Mouse (Mus musculus): ENCODE measurements around the gene Rpl38. TPM values are rescaled to one million over a fixed set of nuclear protein-coding genes. Genes with fewer than 3 reads are reported as not detected.

The Rpl38 gene
- polyA plus RNA-seq, 1 experiment from 2014 or later: 640 TPM

DNA sequence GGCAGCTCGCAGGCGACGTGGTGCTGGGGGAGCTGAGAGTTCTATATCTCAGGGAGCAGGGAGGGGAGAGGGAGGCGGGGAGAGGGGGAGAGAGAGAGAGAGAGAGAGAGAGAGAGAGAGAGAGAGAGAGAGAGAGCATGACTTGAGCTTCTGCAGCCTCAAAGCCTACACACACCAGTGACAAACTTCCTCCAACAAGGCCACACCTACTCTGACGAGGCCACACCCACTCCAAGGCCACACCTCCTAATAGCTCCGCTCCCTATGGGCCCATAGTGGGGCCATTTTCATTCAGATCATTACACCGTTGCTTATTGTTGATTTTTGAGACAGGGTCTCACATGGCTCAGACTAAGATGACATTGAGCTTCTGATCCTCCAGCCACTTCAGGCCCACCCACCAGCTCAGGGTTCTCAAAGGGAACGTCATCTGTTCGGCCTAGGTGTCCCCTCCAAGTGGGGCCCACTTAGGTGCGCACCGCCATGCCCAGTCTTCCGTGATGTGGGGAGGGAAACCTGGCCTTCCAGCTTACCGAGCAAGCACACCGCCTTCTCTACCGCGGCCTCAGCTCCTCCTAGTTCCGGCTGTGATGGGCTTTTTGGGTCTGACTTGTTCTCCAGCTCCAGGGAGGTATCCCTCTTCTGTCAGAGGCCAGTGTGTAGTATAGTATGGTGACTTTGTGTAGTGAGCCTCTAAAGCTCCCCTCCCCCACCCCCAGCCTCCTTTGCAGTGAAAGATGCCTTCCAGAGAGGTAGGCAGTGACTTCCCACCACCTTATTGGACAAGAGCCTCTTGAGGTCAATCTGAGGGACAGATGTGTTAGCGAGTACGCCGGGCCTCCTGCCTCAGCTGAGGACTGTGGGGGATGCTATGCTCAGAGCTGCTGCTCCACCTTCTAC, 15.6 kb downstream of the Rpl38 start:
- WGBS: 73% methylated on average over 20 of the region's 20 CpGs
- no peaks in the 10 kb centered on the region for H3K36me3 ChIP-seq (replicated peaks)
- no peak overlapping the region for H3K9ac ChIP-seq
- no peaks in the 10 kb centered on the region for H3K9me3 ChIP-seq
- no peak overlapping the region for H3K4me3 ChIP-seq
- no peak overlapping the region for H3K27ac ChIP-seq
- no peaks in the 10 kb centered on the region for H3K27me3 ChIP-seq (replicated peaks)
- ATAC-seq (replicated peaks): no peak
- no peak overlapping the region for H3K4me2 ChIP-seq
- H3K4me1 ChIP-seq: no peaks in the 10 kb centered on the region

DNA sequence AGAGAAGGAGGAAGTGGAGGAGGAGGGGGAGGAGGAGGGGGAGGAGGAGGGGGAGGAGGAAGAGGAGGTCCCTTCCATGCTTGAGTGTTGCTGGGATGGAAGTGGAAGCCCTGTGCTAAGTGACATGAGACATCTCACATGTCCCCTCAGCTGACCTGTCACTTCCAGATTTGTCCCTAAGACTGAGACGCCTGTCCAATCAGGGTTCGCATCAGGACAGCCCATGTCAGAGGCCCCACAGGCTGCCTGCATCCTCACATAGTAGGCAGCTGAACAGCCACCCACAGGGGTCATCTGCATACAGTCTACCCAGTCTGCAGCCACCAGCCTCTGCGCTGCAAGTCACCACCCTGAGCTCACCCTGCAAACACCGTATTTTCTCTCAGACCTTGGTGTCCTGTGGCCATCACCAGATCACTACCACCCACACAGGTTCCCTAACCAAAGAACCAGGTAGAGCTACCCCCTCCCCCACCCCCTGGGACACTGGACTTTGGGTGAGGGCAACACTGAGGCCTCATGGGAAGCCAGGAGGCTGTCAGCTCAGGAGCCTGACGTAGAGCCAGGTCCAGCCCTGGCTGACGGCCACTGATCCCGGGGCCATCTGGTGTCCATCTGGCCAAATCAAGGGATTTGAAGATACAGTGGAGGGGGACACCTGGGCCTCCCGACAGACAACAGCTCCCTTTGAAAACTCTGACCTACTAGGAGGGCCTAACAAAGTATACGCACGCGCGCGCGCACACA, 16.5 kb downstream of the Rpl38 start:
- 70% methylated on average over 14 of the region's 14 CpGs for WGBS
- no peak for ATAC-seq (replicated peaks)
- no peaks in the 10 kb centered on the region for H3K27me3 ChIP-seq (replicated peaks)
- H3K4me2 ChIP-seq: no peak overlapping the region
- H3K36me3 ChIP-seq (replicated peaks): no peaks in the 10 kb centered on the region
- no peak overlapping the region for H3K4me3 ChIP-seq
- no peak overlapping the region for H3K9ac ChIP-seq
- no peaks in the 10 kb centered on the region for H3K9me3 ChIP-seq
- H3K4me1 ChIP-seq: no peaks in the 10 kb centered on the region
- H3K27ac ChIP-seq: no peak overlapping the region

DNA sequence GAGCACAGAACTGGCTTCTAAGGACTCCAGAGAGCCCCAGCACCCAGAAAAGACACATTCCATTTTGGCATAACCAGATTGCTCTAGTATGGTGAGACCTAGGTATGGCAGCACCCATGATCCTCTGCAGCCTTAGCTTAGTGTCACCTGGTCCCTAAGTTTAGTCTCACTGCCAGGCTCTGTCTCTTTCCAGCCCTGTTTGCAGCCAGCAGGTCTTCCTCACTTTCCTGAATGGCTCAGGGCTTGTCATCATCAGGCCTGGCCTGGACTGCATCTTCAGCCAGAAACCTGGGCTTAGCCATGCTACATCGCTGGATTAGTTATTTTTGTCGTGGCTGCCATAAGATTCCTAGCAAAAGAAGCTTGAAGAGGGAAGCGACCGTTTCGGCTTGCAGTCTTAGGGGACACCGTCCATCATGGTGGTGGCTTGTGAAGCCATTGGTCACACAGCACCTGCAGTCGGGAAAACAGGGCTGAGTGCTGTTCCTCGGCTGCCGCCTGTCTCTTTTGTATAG, 17.3 kb downstream of the Rpl38 start:
- H3K4me3 ChIP-seq: no peak overlapping the region
- no peak for ATAC-seq (replicated peaks)
- no peaks in the 10 kb centered on the region for H3K4me1 ChIP-seq
- H3K27ac ChIP-seq: no peak overlapping the region
- H3K9me3 ChIP-seq: no peaks in the 10 kb centered on the region
- H3K27me3 ChIP-seq (replicated peaks): no peaks in the 10 kb centered on the region
- H3K36me3 ChIP-seq (replicated peaks): no peaks in the 10 kb centered on the region
- WGBS: 82% methylated on average over 9 of the region's 9 CpGs
- no peak overlapping the region for H3K9ac ChIP-seq
- no peak overlapping the region for H3K4me2 ChIP-seq

DNA sequence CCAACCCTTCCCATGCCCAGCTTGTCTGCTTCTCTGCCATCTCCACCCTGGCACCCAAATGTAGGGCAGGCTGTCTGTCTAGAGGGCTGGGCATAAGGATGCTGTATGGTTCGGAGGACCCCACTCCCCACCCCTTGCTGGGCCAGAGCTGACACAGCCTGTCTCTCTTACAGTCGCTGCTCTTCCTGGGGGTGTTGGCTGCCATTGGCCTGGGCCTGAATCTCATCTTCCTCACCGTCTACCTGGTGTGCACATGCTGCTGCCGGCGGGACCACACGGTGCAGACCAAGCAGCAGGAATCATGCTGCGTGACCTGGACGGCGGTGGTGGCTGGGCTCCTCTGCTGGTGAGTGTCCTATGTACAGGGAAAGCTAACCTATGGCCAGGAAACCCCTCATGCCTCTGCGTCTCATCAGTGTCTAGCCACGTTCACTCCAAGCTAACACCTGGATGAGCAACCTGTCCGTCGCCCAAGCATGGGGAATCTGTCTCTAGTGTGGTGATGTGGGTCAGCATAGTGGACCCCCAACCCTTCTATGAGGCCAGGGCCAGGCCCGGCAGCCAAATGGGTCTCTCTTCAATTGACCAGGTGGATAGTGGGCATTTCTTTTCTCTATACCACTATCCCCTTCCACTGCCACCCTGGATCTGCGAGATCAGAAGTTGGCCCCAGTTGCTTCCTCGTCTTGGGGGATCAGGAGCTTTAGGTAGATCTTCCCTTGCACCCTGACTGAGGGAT, 18.1 kb downstream of the Rpl38 start:
- Histone ChIP-seq H3K27me3 (replicated peaks) (no peaks in the 10 kb centered on the region), H3K27ac (no peak overlapping the region), H3K4me1 (no peaks in the 10 kb centered on the region), H3K4me3 (no peak overlapping the region), H3K4me2 (no peak overlapping the region), H3K9ac (no peak overlapping the region), H3K36me3 (replicated peaks) (no peaks in the 10 kb centered on the region), H3K9me3 (no peaks in the 10 kb centered on the region)
- ATAC-seq (replicated peaks): no peak
- 93% methylated on average over 16 of the region's 16 CpGs for WGBS

DNA sequence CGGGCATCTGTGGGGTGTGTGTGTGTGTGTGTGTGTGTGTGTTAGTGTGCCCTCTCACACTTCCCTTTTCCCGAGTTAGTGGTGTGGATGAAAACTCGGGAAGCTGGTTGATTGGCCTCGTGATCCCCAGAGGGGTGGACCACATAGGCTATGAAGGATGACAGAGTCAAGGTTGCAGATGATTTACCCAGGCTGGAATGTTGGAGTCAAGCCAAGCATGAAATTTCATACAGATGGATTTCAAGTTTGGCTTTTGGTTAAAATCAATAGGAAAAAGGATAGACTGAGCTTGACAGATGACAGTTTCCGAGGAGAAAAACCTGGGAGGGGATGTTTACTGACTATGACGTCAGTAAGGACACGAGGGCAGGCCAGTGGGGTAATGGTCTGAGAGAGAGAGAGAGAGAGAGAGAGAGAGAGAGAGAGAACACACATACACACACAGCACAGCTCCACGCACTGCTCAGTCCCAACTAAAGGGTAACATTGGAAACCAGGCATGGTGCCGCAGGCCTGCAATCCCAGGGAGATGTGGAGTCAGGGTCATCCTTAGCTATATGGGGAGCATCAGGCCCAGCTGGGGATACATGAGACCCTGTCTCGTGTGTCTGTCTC, 19.4 kb downstream of the Rpl38 start:
- H3K27me3 ChIP-seq (replicated peaks): no peaks in the 10 kb centered on the region
- H3K4me3 ChIP-seq: no peak overlapping the region
- no peak overlapping the region for H3K4me2 ChIP-seq
- no peak for ATAC-seq (replicated peaks)
- no peaks in the 10 kb centered on the region for H3K4me1 ChIP-seq
- H3K36me3 ChIP-seq (replicated peaks): no peaks in the 10 kb centered on the region
- H3K9ac ChIP-seq: no peak overlapping the region
- 64% methylated on average over 10 of the region's 10 CpGs for WGBS
- H3K27ac ChIP-seq: no peak overlapping the region
- H3K9me3 ChIP-seq: no peaks in the 10 kb centered on the region

DNA sequence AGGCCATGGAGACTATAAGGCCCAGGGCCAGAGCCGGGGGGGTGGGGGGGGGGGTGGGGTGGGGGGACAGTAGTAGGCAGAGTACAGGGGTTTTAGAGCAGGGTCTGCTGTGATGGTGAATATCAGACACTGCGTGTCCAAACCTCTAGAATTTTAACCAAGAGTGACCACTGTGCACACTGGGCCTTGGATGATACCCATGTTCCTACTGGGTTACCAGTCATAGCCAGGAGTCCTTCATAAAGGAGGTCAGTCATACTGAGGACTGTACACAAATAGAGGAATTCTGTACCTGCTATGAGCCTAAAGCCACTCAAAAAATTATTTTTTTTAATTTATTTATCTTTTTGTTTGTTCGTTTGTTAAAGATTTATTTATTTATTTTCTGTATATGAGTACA, 20.4 kb downstream of the Rpl38 start:
- Histone ChIP-seq H3K27ac (no peak overlapping the region), H3K9me3 (no peaks in the 10 kb centered on the region), H3K9ac (no peak overlapping the region), H3K36me3 (replicated peaks) (no peaks in the 10 kb centered on the region), H3K4me3 (no peak overlapping the region), H3K4me1 (no peaks in the 10 kb centered on the region), H3K4me2 (no peak overlapping the region), H3K27me3 (replicated peaks) (no peaks in the 10 kb centered on the region)
- no peak for ATAC-seq (replicated peaks)
- WGBS: 94% methylated on average over 2 of the region's 3 CpGs

DNA sequence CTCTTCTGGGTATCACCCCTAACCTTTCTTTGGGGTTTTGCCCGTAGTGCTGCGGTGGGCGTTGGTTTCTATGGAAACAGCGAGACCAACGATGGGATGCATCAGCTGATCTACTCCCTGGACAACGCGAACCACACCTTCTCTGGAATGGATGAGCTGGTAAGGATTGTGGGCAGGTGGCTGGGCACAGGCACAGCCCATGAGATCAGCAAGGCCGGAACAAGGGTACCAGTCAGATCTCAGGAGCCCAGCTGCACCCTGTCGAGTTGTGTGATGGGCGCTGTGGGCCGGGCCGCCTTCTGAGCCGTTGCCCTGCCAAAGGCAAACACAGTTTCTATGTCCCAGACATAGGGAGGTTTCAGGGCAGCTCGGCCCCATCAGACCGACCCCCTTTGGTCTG, 21.9 kb downstream of the Rpl38 start:
- WGBS: 89% methylated on average over 15 of the region's 15 CpGs
- no peak overlapping the region for H3K4me3 ChIP-seq
- H3K36me3 ChIP-seq (replicated peaks): no peaks in the 10 kb centered on the region
- no peak for ATAC-seq (replicated peaks)
- H3K27ac ChIP-seq: no peak overlapping the region
- H3K27me3 ChIP-seq (replicated peaks): no peaks in the 10 kb centered on the region
- H3K9me3 ChIP-seq: no peaks in the 10 kb centered on the region
- no peaks in the 10 kb centered on the region for H3K4me1 ChIP-seq
- no peak overlapping the region for H3K9ac ChIP-seq
- no peak overlapping the region for H3K4me2 ChIP-seq

DNA sequence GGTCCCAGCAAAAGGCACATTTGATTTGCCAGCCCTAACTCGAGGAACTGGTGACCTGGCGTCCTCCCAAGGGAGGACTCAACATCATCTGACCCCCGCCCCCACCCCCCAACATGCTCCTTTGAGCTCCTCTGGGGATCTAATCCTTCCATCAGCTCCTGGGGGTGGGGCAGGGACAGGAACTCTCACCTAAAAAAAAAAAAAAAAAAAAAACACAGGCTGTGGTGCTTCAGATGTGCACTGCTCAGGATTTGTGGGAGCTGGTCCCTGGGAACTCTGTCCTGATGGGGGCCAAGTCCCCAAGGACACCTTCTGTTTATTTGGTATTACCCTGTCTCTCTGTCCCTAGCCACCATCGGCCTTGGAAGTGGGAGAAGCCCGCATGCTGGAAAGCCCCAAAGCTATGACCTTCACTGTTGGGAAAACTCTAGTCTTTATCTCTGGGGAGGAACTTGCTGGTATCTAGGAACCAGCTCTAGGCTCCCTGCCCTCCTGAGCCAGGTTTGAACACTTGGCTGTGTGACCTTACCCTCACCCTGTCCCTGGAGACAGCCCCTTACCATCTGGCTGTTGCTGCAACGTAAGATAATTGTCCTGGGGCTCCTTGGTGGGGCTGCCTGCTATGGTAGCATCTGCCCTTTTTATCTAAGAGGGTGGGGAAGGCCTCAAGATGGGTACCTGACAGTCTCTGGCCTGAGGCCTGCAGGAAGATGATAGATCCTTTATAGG, 23.3 kb downstream of the Rpl38 start:
- Histone ChIP-seq H3K4me3 (no peak overlapping the region), H3K4me1 (no peaks in the 10 kb centered on the region), H3K4me2 (no peak overlapping the region), H3K27me3 (replicated peaks) (no peaks in the 10 kb centered on the region), H3K9me3 (no peaks in the 10 kb centered on the region), H3K9ac (no peak overlapping the region), H3K27ac (no peak overlapping the region), H3K36me3 (replicated peaks) (no peaks in the 10 kb centered on the region)
- ATAC-seq (replicated peaks): no peak
- WGBS: 71% methylated on average over 6 of the region's 6 CpGs

DNA sequence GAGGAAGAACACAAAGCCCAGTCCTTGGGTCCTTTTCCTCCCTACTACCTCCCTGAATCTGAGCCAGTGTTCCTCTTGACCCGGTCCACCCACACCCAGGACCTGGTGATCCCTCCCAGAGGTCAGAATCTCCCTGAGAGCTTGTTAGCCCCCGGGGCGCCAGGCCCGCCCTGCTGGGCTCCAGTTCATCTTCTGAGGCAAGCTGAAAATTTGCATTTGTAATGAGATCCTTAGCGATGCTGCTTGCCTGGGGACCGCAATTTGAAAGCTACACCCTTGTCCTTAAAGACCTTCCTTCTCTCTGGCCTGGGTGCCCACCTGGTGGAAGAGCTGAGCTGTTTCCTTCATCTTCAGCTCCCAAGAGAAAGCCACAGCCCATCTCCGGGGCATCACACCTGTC, 24.3 kb downstream of the Rpl38 start:
- Histone ChIP-seq H3K4me1 (no peaks in the 10 kb centered on the region), H3K4me2 (no peak overlapping the region), H3K36me3 (replicated peaks) (no peaks in the 10 kb centered on the region), H3K27me3 (replicated peaks) (no peaks in the 10 kb centered on the region), H3K9ac (no peak overlapping the region), H3K27ac (no peak overlapping the region), H3K9me3 (no peaks in the 10 kb centered on the region), H3K4me3 (no peak overlapping the region)
- 47% methylated on average over 7 of the region's 7 CpGs for WGBS
- ATAC-seq (replicated peaks): no peak

DNA sequence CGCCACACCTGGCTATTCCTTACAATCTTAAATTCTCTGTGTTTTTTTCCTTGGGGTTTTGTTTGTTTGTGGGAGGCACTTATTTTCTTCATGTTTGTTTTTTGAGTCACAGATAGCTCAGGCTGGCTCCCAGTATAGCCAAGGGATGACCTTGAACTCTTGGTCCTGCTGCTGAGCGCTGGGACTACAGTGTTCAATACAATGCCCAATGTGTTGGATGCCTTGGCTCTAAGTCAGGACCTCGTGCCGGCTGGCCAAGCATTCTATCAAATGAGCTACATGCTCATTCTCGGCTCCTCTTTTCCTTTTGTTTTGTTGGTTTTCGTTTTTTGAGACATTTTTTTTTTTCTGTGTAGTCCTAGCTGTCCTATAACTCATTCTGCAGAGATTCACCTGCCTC, 25.1 kb downstream of the Rpl38 start:
- H3K4me2 ChIP-seq: no peak overlapping the region
- WGBS: 93% methylated on average over 6 of the region's 6 CpGs
- H3K9ac ChIP-seq: no peak overlapping the region
- H3K36me3 ChIP-seq (replicated peaks): no peaks in the 10 kb centered on the region
- H3K9me3 ChIP-seq: no peaks in the 10 kb centered on the region
- H3K4me1 ChIP-seq: no peaks in the 10 kb centered on the region
- no peak overlapping the region for H3K4me3 ChIP-seq
- ATAC-seq (replicated peaks): no peak
- no peak overlapping the region for H3K27ac ChIP-seq
- no peaks in the 10 kb centered on the region for H3K27me3 ChIP-seq (replicated peaks)

DNA sequence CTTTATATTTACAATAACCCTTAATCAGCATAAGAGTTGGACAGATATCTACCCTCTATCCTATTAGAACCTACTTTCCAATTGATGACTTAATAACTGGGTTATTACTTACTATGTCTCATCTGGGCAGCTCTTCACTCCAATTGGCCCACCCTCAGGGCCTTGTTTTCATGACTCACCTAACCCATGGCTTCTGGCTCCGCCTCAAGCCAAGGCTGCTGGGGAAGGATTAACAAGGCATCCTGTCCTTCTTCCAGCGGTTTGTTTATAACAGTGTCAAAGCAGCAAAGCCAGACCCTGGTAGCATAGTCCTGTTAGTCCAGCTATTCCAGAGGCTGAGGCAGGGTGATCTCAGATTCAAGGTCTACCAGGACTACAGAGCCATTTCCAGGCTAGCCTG, 26.1 kb downstream of the Rpl38 start:
- ATAC-seq (replicated peaks): no peak
- no peak overlapping the region for H3K9ac ChIP-seq
- WGBS: 81% methylated on average over 2 of the region's 2 CpGs
- H3K4me3 ChIP-seq: no peak overlapping the region
- no peaks in the 10 kb centered on the region for H3K9me3 ChIP-seq
- H3K4me2 ChIP-seq: no peak overlapping the region
- H3K4me1 ChIP-seq: no peaks in the 10 kb centered on the region
- H3K27ac ChIP-seq: no peak overlapping the region
- H3K36me3 ChIP-seq (replicated peaks): no peaks in the 10 kb centered on the region
- no peaks in the 10 kb centered on the region for H3K27me3 ChIP-seq (replicated peaks)
